Mouse (Mus musculus): ENCODE measurements around the gene AI597479.

GRCm38 (mm10) chr1:43145388-43145787 is 46.9 kb downstream of the AI597479 start:
- TF ChIP-seq CTCF (IDR thresholded peaks at IDR 0.05; ENCODE audit: low read depth) (no peak), EP300 (IDR thresholded peaks at IDR 0.05; ENCODE audit: low read depth) (no peak)

All from liver, postnatal 0 days (tissue).